Mouse (Mus musculus) ZHBTc4 (cell line): Measurements from ENCODE around the gene Pld3.

Experiments
- DNase-seq: peaks from one replicate; pipeline ENCODE4 v3.0.0-alpha.2; 2011; ENCODE audit warnings: low read depth, low spot score

Pld3 gene

GRCm38 (mm10) chr7:27523805-27524204 is 29.2 kb downstream of the Pld3 start:
- DNase-seq, result no peak

- DNase-seq, result no peak
Measured at GRCm38 (mm10) chr7:27522967-27523366, 30.1 kb downstream of the Pld3 start, which contains the start of gene Hipk4. TSS of gene Hipk4 (plus strand) at chr7:27523267.

GRCm38 (mm10) chr7:27520599-27520998 is 32.4 kb downstream of the Pld3 start:
- peak; percentile 58 for DNase-seq

GRCm38 (mm10) chr7:27520104-27520503 is 32.9 kb downstream of the Pld3 start:
- DNase-seq, result peak; percentile 77

- no peak for DNase-seq
Measured at GRCm38 (mm10) chr7:27518314-27518713, 34.7 kb downstream of the Pld3 start.

GRCm38 (mm10) chr7:27514961-27515360 is 38.1 kb downstream of the Pld3 start:
- DNase-seq, result peak; percentile 70

- peak; percentile 65 for DNase-seq
Measured at GRCm38 (mm10) chr7:27510809-27511208, 42.2 kb downstream of the Pld3 start.

- DNase-seq, result peak; percentile 86
Measured at GRCm38 (mm10) chr7:27508648-27509005, 44.4 kb downstream of the Pld3 start.

- peak; percentile 99 for DNase-seq
Measured at GRCm38 (mm10) chr7:27507711-27508647, 45.0 kb downstream of the Pld3 start.

GRCm38 (mm10) chr7:27506765-27507370 is 46.1 kb downstream of the Pld3 start:
- no peak for DNase-seq

- no peak for DNase-seq
Measured at GRCm38 (mm10) chr7:27501620-27502019, 51.4 kb downstream of the Pld3 start.

- DNase-seq, result no peak
Measured at GRCm38 (mm10) chr7:27499036-27499435, 54.0 kb downstream of the Pld3 start, which contains the start of gene Prx. TSS of gene Prx (plus strand) at chr7:27499324.

- DNase-seq, result peak; percentile 82
Measured at GRCm38 (mm10) chr7:27494659-27495367, 58.2 kb downstream of the Pld3 start.

GRCm38 (mm10) chr7:27493450-27493849 is 59.6 kb downstream of the Pld3 start:
- DNase-seq, result no peak

- no peak for DNase-seq
Measured at GRCm38 (mm10) chr7:27493022-27493421, 60.0 kb downstream of the Pld3 start.

- DNase-seq, result peak; percentile 70
Measured at GRCm38 (mm10) chr7:27491856-27492255, 61.2 kb downstream of the Pld3 start.

- peak; percentile 93 for DNase-seq
Measured at GRCm38 (mm10) chr7:27490543-27491329, 62.3 kb downstream of the Pld3 start.

- DNase-seq, result no peak
Measured at GRCm38 (mm10) chr7:27490227-27490542, 62.8 kb downstream of the Pld3 start.

- DNase-seq, result no peak
Measured at GRCm38 (mm10) chr7:27489270-27489869, 63.6 kb downstream of the Pld3 start.

GRCm38 (mm10) chr7:27487740-27488268 is 65.2 kb downstream of the Pld3 start:
- DNase-seq, result peak; percentile 75
